In the genomic region with DNA sequence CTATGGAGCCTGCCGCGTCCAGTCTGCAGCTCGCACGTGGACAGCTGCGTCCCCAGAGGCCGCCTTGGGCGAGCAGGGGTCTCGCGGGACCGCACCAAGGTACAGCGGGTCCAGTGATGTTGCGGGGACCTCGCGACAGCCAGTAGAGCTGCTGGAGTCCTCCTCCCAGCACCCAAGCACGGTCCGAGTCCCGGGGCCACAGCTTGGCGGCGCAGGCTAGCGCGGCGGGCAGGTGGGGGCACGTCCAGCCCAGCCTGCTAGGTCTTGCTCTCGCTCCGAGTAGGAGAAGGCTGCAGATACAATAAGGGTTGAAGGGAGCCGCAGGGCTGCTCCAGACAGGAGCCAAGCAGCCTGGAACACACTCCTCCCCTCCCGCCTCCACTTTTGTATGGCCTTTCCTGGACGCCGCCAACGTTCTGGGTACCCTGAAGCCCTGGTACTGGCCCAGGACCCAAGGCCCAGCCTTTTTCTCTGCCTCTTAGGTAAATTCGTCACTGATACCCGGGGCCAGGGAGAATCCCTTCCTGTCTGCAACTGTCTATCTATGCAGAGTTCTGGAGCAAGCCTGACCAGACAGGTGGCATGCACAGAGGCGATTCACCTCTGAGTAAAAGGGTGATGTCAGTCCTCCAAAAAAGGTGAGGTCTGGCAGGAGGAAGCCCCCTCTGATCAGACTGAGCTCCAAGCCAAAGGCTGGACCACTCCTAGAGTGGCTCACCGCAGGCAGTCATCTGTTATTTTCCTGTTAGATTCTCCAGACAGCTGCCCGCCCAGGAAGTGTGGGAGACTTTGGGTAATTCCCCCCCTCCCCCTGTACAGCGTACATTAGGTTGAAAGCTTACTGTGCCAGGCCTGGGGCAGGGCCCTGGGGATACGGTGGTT, we compare ENCODE assay signal across 8 mouse cellular contexts. TPM values are rescaled to one million over a fixed set of nuclear protein-coding genes. Genes with fewer than 3 reads are reported as not detected.
DNase-seq lines count a peak whose midpoint lies in the region; ATAC-seq and TF ChIP-seq lines count a peak whose summit lies in the region.

Fermt1 (minus strand) TSS at position 581 of the 882 bp plus-strand sequence.

- no peaks in the 10 kb centered on the region for H3K36me3 ChIP-seq in hindbrain, embryonic 10.5 days
- H3K36me3 ChIP-seq in limb, embryonic 12.5 days = no peaks in the 10 kb centered on the region

- peak within 1 kb of the TSS; percentile 76 for H3K27ac ChIP-seq in hindbrain, embryonic 10.5 days
- peak within 1 kb of the TSS; percentile 46; the same call in 1 of the 2 replicates for H3K27ac ChIP-seq in limb, embryonic 12.5 days
- no peak within 1 kb of the TSS for H3K27ac ChIP-seq in olfactory bulb, adult 2 months (ENCODE audit: insufficient read depth, low read depth, low read length)

- H3K27me3 ChIP-seq in hindbrain, embryonic 10.5 days (ENCODE audit: insufficient read depth, poor library complexity, severe bottlenecking) = peaks cover 56% of the 10 kb centered on the region
- peaks cover 53% of the 10 kb centered on the region for H3K27me3 ChIP-seq in limb, embryonic 12.5 days

- peak within 1 kb of the TSS; percentile 71 for H3K4me2 ChIP-seq in limb, embryonic 12.5 days

- peak within 1 kb of the TSS; percentile 38 for H3K9ac ChIP-seq in limb, embryonic 12.5 days (replicated peaks)

- DNase-seq in cerebellum, postnatal 25 days = peak; percentile 15 to 20
- no peak for DNase-seq in cerebellum, adult 11 months
- DNase-seq in ZHBTc4 (ENCODE audit: low read depth, low spot score) = peak; percentile 47
- DNase-seq in hindbrain, embryonic 10.5 days (ENCODE audit: low spot score) = peak; percentile 49
- DNase-seq in thymus, postnatal 25 days = no peak
- DNase-seq in gastrocnemius, postnatal 14 days = no peak

- H3K4me3 ChIP-seq in hindbrain, embryonic 10.5 days = peak within 1 kb of the TSS; percentile 54
- H3K4me3 ChIP-seq in limb, embryonic 12.5 days (replicated peaks) = peak within 1 kb of the TSS; percentile 41
- H3K4me3 ChIP-seq in olfactory bulb, adult 2 months (ENCODE audit: insufficient read depth, low read depth, low read length) = 0 out of 2 replicates have a peak within 1 kb of the TSS, but pooled peaks have one; percentile 8

- TF ChIP-seq CTCF in olfactory bulb, adult 2 months (IDR thresholded peaks at IDR 0.05; ENCODE audit: insufficient read depth, low read depth, low read length) = no peak

- peaks cover 14% of the 10 kb centered on the region for H3K4me1 ChIP-seq in hindbrain, embryonic 10.5 days (replicated peaks)
- H3K4me1 ChIP-seq in limb, embryonic 12.5 days (replicated peaks) = no peaks in the 10 kb centered on the region; the same call in 1 of the 2 replicates
- peaks cover 11% of the 10 kb centered on the region for H3K4me1 ChIP-seq in olfactory bulb, adult 2 months (ENCODE audit: control insufficient read depth, insufficient read depth, low read length)

- ATAC-seq in limb, embryonic 12.5 days (ENCODE audit: insufficient number of reproducible peaks, insufficient read depth, low FRiP score, low TSS enrichment, low read depth) = peak; percentile 77

- WGBS in hindbrain, embryonic 10.5 days = 4% methylated on average over 37 of the region's 37 CpGs
- WGBS in limb, embryonic 12.5 days = 3% methylated on average over 37 of the region's 37 CpGs
- WGBS in olfactory bulb, adult 2 months = 6% methylated on average over 37 of the region's 37 CpGs

- TF ChIP-seq POLR2A in olfactory bulb, adult 2 months (IDR thresholded peaks at IDR 0.05; ENCODE audit: insufficient read depth, low read depth, low read length) = no peak

- intact Hi-C loops in gastrocnemius, postnatal 14 days (cut with DNase I; ENCODE audit: low total_unique reads) = no loop called here

- H3K9me3 ChIP-seq in hindbrain, embryonic 10.5 days = no peaks in the 10 kb centered on the region
- H3K9me3 ChIP-seq in limb, embryonic 12.5 days = no peaks in the 10 kb centered on the region

RNA-seq across cellular contexts. Expression of gene Fermt1, which starts in this region (rescaled TPM):
- 8.6 and 8.7 TPM in 2 replicates for polyA plus RNA-seq in hindbrain, embryonic 10.5 days (2016; fragmentation: Nextera tagmentation; extraction: Ambion mirVana)
- polyA plus RNA-seq in limb, embryonic 12.5 days (2016; fragmentation: Nextera tagmentation; extraction: Ambion mirVana) = 12.5 and 18.6 TPM in 2 replicates
- polyA plus RNA-seq in olfactory bulb, adult 2 months (2012; ENCODE audit: insufficient read depth, insufficient read length, low replicate concordance, missing spikeins) = not detected in 2 replicates
- total RNA-seq in gastrocnemius, postnatal 14 days (2021) = not detected

Comparison
In these comparisons a context has a peak if more than half of its experiments do, and no peak if none do; other contexts are left out.
1. DNase-seq: peak in cerebellum, postnatal 25 days (2 of 2), ZHBTc4 (single experiment) and hindbrain, embryonic 10.5 days (single experiment); none in cerebellum, adult 11 months (single experiment), thymus, postnatal 25 days (single experiment) and gastrocnemius, postnatal 14 days (single experiment).
2. Peak in every context shown above with its lines, with median percentiles within 50 percentile points of each other: H3K4me3 ChIP-seq.